Mouse (Mus musculus) inflammation-experienced regulatory T-cells, adult 6 months (primary cell): ENCODE data around the gene A1bg. TPM values are rescaled to one million over a fixed set of nuclear protein-coding genes. Genes with fewer than 3 reads are reported as not detected.

Experiments used
- ATAC-seq: one replicate; pipeline ENCODE4 v1.8.0; 2017
- polyA plus RNA-seq, 3 experiments: library from polyadenylated mRNA; unstranded; fragments of 100-300 nt; shearing (Covaris generic); gene quantifications; one replicate each; pipeline ENCODE4 v1.2.1; 2017

The A1bg gene
- not detected for polyA plus RNA-seq

DNA sequence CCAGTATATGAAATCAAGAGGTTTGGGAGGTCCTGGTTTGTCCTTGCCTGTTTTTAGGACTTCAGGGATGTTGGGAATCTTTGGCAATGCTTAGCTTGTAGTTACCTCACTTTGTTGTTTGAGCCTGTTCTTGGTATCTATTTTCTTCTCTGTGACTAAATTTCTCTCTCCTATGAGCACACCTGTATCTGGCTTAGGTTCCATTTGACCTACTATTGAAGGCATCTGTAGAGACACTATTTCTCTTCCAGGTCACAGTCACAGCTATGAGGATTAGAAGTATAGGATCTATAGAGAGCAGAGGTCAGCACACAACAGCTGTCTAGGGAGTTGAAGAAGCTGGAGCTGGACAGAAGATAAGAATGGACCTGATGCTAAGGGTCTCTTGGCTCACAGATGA lies at the start of gene A1bg:
A1bg (minus strand) TSS at position 101 of the 400 bp plus-strand sequence.
- ATAC-seq: no peak

DNA sequence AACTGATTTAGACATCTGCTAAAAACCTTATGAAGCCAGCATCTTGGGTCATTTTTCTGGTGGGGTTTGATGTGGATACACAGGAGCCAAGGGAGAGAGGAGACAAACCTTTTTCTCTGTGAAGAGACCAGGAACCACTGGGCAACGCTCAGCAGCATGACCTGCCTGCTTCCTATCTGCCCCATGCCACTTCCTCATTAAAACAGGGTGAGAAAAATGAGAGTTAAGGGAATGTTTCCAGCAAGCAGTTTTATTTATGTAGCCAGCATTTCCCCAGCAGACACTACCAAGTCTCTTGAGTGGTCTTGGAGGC lies 45.7 kb upstream of the A1bg start:
- no peak for ATAC-seq

DNA sequence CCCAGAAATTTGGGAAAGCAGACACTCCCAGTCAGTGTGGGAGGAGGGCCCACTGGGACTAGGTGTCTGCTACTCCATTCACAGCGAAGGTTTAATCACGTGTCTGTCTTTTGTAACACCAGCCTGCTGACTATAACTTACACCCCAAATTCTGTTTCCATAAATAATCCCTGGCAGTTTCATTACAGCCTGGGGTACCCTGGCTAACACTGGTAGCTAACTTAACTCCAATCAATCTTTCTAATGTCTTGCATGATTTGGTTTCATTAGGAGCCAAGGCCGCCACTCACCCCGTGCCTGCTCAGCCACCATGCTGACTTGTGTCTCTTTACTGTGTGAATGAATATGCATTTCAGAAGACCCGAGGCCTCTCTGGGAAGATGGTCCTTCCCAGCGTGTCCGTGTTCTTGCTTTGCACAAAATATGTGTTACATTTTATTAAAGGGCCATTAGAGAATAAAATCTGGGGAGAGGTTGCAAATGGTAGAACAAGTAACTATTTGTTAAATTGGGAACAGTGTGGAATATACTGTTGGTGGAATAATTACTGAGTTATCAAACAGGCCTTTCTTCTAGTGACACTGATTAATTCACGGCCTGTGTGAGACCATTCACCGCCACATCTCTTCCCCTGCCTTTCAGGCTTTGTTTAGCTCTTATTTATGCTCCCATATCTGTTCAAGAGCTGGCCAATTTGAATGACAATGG lies 45.2 kb upstream of the A1bg start:
- no peak for ATAC-seq

DNA sequence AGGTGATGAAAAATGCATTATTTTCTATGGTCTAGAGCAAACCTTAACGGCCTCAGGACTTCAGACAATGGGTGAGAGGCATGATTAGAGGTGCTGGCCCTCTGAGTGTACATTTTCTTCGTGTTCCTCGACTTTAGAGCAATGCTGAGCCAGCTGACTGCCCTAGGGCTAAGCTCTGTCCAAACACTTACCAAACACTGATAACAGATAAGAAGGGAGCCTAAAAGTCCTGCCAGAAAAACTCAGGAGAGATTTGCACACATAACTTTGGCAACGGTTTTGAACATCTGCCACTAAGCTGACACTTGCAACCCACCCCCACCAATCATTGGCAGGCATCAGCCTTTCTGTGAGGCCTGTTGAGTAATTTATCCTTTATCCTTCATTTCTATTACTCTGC lies 2.9 kb upstream of the A1bg start:
- ATAC-seq: no peak

DNA sequence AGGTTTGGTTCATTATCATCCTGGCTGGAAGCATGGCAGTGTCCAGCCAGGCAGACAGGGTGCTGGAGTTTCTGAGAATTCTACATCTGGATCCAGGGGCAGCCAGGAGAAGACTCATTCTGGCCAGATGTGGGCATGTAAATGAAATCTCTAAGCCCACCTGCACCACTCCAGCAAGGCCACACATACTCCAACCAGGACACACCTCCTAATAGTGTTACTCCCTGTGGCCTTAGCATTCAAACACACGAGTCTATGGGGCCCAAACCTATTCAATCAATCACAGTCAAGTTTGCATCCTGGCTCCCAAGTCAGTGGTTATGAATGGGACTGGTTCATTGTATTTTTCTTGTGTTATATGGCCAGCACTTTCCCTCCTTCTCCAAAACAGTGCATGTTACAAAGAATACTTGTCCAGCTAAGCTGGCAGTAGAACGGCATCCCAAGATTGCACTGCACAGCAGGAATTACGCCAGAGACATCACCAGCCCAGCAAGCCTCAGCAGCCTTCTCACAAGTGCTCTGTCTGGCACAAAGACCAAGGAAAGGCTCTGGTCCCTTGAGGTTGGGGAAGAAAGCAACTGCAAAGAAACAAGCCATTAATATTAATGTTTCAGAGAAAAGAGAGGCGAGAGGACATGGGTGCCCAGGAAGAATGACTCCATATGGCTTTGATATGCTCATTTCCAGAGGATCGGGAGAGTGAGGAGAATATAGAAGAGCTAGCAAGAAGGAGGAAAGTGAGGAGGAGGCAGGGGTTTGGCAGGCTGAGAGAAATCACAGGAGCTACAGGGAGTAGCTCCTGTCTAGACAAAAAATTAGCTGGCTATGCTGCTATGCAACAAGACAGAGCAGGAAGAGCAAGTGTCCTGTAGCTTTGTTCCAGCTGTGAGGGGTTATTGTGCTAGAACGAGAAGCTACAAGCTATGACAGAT lies 18.8 kb downstream of the A1bg start:
- ATAC-seq: no peak

DNA sequence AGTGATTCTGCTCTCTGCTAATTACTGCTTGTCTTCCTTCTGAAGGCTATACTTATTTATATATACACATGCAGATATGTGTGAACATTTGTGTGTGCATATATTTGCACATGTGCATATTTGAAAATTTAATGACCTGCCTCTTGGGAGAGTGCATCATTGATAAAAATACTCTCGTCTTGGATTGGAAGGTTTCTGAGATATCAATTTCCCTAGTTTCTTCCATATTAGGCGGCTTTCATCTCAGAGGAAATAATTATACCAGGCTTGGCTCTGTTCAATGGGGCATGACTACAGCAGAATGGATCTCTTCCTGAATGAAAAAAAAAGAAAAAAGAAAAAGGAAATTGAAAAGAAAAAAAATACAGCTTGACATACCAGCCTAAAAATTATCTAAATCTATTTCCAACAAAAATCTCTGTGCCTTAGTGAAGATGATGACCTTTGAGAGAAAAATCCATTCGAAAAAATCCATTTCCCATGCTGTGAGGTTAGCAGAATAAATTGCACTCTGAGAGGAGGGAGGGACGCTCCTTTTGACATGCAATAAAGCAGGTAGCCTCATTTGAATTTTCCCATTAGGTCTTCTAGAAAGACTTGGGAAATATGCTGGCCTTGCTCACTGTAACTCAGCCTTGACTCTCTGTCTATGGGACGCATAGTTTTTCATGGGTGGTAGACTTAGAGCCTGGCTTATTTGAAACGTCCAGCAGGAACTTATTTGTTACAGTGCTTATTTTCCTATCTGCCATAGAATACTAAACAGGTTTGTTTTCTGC lies 24.4 kb downstream of the A1bg start:
- ATAC-seq: no peak

DNA sequence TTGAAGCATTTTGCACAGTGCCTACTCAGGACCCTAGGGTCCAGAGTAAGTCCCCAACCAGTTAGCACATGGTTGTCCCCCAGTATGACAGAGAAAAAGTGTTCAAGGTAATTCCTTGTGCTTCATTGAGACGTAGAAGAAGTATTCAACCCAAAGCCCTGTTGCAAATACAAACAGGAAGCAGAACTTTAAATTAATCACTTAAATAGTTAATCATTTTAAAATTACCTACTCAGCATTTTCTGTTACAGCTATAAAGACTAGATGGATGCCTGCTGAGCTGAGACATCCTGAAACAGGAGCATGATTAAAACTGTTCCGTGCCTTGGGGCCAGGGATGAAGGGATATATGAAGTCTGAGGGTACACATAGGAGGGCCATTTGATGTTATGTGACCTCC lies 26.8 kb downstream of the A1bg start:
- ATAC-seq: no peak

DNA sequence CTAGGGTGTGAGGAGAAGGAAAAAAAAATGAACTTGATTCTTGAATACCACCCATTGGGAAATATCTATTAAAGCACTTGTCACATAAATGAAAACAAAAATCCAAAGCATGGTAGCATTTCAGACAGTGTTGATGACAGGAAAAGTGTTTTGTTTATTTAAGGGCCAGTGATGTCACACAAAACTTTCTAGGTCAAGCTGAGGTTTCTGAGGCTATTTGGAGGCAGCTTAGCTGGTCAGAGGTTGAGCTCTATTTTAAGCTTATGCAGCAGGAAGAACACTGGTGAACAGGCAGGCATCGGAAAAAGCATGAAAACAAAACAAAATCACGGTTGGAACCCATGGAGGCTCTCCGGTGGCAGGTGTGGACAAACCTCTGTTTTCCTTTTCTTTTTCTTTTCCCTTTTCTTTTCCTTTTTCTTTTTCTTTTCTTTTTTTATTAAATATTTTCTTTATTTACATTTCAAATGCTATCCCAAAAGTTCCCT lies 29.8 kb downstream of the A1bg start:
- no peak for ATAC-seq

DNA sequence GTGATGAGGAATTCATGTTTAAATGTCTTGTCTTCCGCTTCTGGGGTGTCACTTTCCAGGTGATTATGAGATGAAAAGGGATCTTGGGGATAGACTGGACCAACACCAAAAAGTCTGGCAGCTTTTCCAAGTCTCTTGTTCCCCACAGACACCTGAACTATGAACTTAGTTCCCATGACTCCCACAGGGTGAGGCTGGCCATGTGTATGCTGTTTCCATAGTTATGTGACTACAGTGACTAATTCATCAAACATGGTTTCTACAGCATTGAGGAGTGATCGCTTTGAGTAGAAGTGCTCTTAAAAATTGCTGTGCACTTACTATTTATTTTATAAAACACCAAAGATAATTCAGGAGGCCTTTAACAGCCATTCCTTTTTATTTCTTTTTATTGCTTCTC lies 34.1 kb downstream of the A1bg start:
- no peak for ATAC-seq

DNA sequence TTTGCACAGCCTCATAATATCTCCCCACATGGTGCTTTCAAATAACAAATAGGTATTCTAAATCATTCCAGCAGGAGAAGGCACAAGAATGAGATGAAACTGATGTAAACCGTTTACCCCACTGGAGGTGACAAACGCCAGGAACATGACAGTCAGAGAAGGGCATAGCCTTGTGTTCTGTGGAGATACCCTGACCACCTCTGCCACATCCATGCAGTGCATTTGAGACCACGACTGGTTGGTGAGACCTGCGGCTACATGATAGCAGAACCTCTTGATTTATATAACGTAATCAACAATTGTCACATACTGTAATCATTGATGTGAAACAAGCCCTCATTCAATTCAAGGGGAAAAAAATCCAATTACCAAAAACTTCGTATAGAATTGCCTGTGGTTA lies 47.1 kb downstream of the A1bg start:
- ATAC-seq: no peak

DNA sequence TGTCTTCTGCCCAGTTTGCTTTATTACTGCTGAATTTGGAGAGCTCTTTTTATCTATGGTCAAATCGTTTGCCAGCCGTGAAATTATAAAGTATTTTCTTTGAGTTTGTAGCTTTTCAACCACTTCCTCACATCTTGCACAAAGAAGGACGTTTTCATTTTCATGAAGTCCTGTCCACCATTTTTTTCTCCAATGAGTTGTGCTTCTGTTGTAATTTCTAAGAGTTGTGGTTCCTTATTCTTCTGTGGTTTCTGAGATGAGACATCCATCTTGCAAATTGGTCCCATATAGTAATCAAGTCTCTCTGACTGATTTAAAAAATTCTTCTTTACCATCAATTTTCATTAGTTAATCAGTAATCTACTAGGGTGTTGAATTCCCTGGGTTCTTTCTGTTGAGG lies 60.4 kb downstream of the A1bg start:
- no peak for ATAC-seq

DNA sequence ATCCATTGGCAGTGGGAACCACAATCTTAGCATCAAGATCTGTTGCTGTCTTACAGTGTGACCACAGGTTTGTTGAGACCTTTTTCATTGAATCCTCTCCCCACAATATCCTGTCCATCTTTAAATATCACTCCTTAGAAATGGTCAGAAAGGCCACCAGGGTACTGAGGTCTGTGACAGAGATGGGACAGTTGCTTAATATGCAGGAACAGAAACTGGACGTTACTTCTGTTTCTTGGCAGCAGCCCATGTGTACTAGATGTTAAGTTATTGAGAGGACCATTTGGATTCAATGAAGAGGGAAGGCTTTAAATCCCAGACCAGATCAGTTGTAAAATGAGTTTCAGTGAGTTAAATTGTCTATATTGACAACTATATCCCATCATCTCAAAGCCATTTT lies 67.7 kb downstream of the A1bg start:
- ATAC-seq: no peak

DNA sequence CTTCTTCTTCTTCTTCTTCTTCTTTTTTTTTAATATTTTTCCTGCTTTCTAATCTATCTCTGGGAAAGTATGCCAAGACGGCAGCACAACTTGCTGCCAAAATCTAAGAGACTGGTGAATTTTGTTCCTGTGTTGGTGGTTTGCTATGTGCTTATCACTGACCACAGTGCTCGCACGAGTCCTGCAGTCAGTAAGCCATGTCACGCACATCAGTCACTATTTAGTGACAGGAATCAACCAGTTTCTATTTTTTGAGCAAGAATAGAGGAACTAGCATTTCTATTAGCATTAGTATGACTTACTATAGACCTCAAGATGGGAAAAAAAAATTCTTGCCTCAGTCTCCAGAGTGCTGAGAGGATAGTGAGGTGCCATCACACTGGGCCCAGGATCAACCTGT lies 68.7 kb downstream of the A1bg start:
- ATAC-seq: no peak

DNA sequence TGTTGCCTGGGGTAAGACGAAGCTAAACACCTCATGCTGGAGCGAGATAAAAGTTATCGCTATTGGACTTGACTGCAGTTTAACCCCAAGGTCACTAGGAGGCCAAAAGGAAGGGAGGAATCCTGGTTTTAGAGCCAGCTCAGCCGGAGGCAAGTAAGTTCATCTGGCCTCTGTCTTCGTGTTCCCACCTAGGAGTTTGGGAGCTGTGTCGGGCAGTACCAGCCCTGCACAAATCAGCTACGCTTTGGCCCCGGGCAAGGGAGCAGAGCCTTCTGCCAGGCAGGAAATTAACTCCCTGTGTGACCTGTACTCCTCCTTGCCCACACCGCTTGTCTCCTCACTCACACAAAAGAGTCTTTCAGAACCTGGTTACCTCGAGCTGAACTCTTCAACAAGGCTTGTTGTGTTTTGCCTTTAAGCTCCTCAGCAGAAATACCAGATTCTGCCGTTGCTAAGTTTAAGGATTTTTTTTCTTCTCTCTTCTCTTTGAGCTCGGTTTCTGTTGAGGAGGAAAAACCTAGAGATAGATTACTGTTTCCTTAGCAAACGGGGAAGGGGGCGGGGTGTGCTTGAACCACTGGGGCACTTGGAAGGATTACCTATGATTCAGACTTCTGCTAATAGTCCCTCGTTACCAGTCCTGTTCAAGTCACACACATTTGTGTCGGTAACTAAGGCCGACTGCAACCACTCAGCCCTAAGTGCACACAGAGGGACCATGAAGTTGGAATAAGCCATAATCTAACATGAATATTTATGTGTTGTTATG lies 69.4 kb downstream of the A1bg start, which contains the start of gene Fam84b:
Fam84b (minus strand) TSS at position 548 of the 769 bp plus-strand sequence.
- ATAC-seq: no peak

DNA sequence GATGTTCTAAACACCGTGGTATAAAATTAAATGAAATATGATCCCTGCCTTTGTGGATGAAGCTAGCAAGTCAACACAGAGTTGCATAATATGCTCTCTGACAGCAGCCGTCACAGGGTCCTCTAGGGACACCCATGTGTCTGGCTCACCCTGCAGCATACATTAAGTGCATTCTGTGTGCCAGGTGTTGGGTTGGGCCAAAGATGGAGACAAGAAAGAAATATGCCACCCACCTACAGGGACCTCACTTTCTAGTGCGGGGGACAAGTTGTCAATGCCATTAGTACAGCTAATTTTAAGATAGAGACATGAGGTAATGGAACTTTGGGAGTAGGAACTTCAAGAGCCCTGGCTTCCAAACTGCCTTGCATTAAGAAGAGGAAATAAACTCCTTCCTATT lies 74.2 kb downstream of the A1bg start:
- no peak for ATAC-seq

Other genes starting within 250 kb of the A1bg start
- gene Fam84b, start 69.2 kb downstream of the A1bg start, polyA plus RNA-seq: 1 to 10 TPM; 1.3 to 2.7 (median 1.7) TPM